Mouse (Mus musculus): Measurements from ENCODE around the gene Irgm1. TPM values are rescaled to one million over a fixed set of nuclear protein-coding genes. Genes with fewer than 3 reads are reported as not detected.
A peak's percentile ranks its signal among the peaks of the same experiment; 100 is the strongest.
"Not testable (repeated sequence)": the region's sequence is repeated elsewhere in the genome, so short reads cannot be mapped to it uniquely, and the experiment has no call there.

Gene Irgm1
- polyA plus RNA-seq, 1 experiment = 5.0 TPM

- Histone ChIP-seq H3K27me3 (replicated peaks) (no peaks in the 10 kb centered on the region), H3K36me3 (replicated peaks; ENCODE audit: low read length) (peaks cover 9% of the 10 kb centered on the region), H3K4me3 (replicated peaks) (peak overlapping the region; percentile 95), H3K4me1 (peaks cover 39% of the 10 kb centered on the region), H3K9me3 (no peaks in the 10 kb centered on the region)
- no peak for TF ChIP-seq GATA1 (IDR thresholded peaks at IDR 0.05; ENCODE audit: borderline replicate concordance, low read length)
- TF ChIP-seq FLI1 (IDR thresholded peaks at IDR 0.05; ENCODE audit: low read length) = no peak
Observed at GRCm38 (mm10) chr11:48859014-48859413, 12.5 kb downstream of the Irgm1 start.

GRCm38 (mm10) chr11:48853474-48854180 lies 17.9 kb downstream of the Irgm1 start:
- TF ChIP-seq FLI1 (IDR thresholded peaks at IDR 0.05; ENCODE audit: low read length) (no peak), GATA1 (IDR thresholded peaks at IDR 0.05; ENCODE audit: borderline replicate concordance, low read length) (no peak)
- H3K27me3 ChIP-seq (replicated peaks) = peaks cover 6% of the 10 kb centered on the region
- H3K9me3 ChIP-seq = peaks cover 8% of the 10 kb centered on the region
- H3K36me3 ChIP-seq (replicated peaks; ENCODE audit: low read length) = peaks cover 8% of the 10 kb centered on the region
- peaks cover 56% of the 10 kb centered on the region for H3K4me1 ChIP-seq
- peak overlapping the region; percentile 95 for H3K4me3 ChIP-seq (replicated peaks)

GRCm38 (mm10) chr11:48852624-48853473 lies 18.6 kb downstream of the Irgm1 start:
- Histone ChIP-seq H3K36me3 (replicated peaks; ENCODE audit: low read length) (peaks cover 8% of the 10 kb centered on the region), H3K27me3 (replicated peaks) (peaks cover 9% of the 10 kb centered on the region), H3K9me3 (peaks cover 8% of the 10 kb centered on the region), H3K4me1 (peaks cover 56% of the 10 kb centered on the region), H3K4me3 (replicated peaks) (peak overlapping the region; percentile 95)
- TF ChIP-seq FLI1 (IDR thresholded peaks at IDR 0.05; ENCODE audit: low read length) (no peak), GATA1 (IDR thresholded peaks at IDR 0.05; ENCODE audit: borderline replicate concordance, low read length) (no peak)

- TF ChIP-seq FLI1 (IDR thresholded peaks at IDR 0.05; ENCODE audit: low read length) (no peak), GATA1 (IDR thresholded peaks at IDR 0.05; ENCODE audit: borderline replicate concordance, low read length) (no peak)
- Histone ChIP-seq H3K4me3 (replicated peaks) (peak overlapping the region; percentile 95), H3K27me3 (replicated peaks) (peaks cover 9% of the 10 kb centered on the region), H3K9me3 (peaks cover 8% of the 10 kb centered on the region), H3K4me1 (peaks cover 59% of the 10 kb centered on the region), H3K36me3 (replicated peaks; ENCODE audit: low read length) (peaks cover 8% of the 10 kb centered on the region)
Observed at GRCm38 (mm10) chr11:48852190-48852589, 19.3 kb downstream of the Irgm1 start.

- TF ChIP-seq FLI1 (IDR thresholded peaks at IDR 0.05; ENCODE audit: low read length) (no peak), GATA1 (IDR thresholded peaks at IDR 0.05; ENCODE audit: borderline replicate concordance, low read length) (no peak)
- Histone ChIP-seq H3K36me3 (replicated peaks; ENCODE audit: low read length) (peaks cover 8% of the 10 kb centered on the region), H3K4me1 (peaks cover 62% of the 10 kb centered on the region), H3K27me3 (replicated peaks) (peaks cover 9% of the 10 kb centered on the region), H3K9me3 (peaks cover 8% of the 10 kb centered on the region), H3K4me3 (replicated peaks) (peak overlapping the region; percentile 38)
Observed at GRCm38 (mm10) chr11:48851270-48851995, 20.1 kb downstream of the Irgm1 start.

GRCm38 (mm10) chr11:48850240-48850639 lies 21.2 kb downstream of the Irgm1 start:
- H3K4me1 ChIP-seq = peaks cover 59% of the 10 kb centered on the region
- peaks cover 9% of the 10 kb centered on the region for H3K27me3 ChIP-seq (replicated peaks)

GRCm38 (mm10) chr11:48846881-48847280 lies 24.6 kb downstream of the Irgm1 start:
- H3K27me3 ChIP-seq (replicated peaks) = peaks cover 9% of the 10 kb centered on the region

More at GRCm38 (mm10) chr11:48850240-48850639, 21.2 kb downstream of the Irgm1 start:
- no peak for TF ChIP-seq GATA1 (IDR thresholded peaks at IDR 0.05; ENCODE audit: borderline replicate concordance, low read length)
- TF ChIP-seq FLI1 (IDR thresholded peaks at IDR 0.05; ENCODE audit: low read length) = no peak
- H3K36me3 ChIP-seq (replicated peaks; ENCODE audit: low read length) = peaks cover 8% of the 10 kb centered on the region
- peaks cover 8% of the 10 kb centered on the region for H3K9me3 ChIP-seq
- no peak overlapping the region for H3K4me3 ChIP-seq (replicated peaks)

GRCm38 (mm10) chr11:48846362-48846761 lies 25.1 kb downstream of the Irgm1 start:
- H3K4me1 ChIP-seq = peaks cover 40% of the 10 kb centered on the region
- not testable (repeated sequence) for H3K36me3 ChIP-seq (replicated peaks; ENCODE audit: low read length); H3K27me3 ChIP-seq (replicated peaks); H3K4me3 ChIP-seq (replicated peaks); H3K9me3 ChIP-seq

More at GRCm38 (mm10) chr11:48846881-48847280, 24.6 kb downstream of the Irgm1 start:
- Histone ChIP-seq H3K36me3 (replicated peaks; ENCODE audit: low read length) (peaks cover 8% of the 10 kb centered on the region), H3K4me3 (replicated peaks) (no peak overlapping the region), H3K4me1 (peaks cover 38% of the 10 kb centered on the region), H3K9me3 (peaks cover 8% of the 10 kb centered on the region)
- TF ChIP-seq GATA1 (IDR thresholded peaks at IDR 0.05; ENCODE audit: borderline replicate concordance, low read length) (no peak), FLI1 (IDR thresholded peaks at IDR 0.05; ENCODE audit: low read length) (no peak)

GRCm38 (mm10) chr11:48845244-48845815 lies 26.2 kb downstream of the Irgm1 start:
- Histone ChIP-seq H3K4me3 (replicated peaks) (no peak overlapping the region), H3K9me3 (no peaks in the 10 kb centered on the region), H3K36me3 (replicated peaks; ENCODE audit: low read length) (peaks cover 9% of the 10 kb centered on the region), H3K4me1 (peaks cover 40% of the 10 kb centered on the region), H3K27me3 (replicated peaks) (peaks cover 9% of the 10 kb centered on the region)
- TF ChIP-seq GATA1 (IDR thresholded peaks at IDR 0.05; ENCODE audit: borderline replicate concordance, low read length) (no peak), FLI1 (IDR thresholded peaks at IDR 0.05; ENCODE audit: low read length) (no peak)

Data from megakaryocyte, embryonic 14.5 days (primary cell).